Mouse (Mus musculus) adipocyte (in vitro differentiated cells): Measurements from ENCODE around the gene Rnf187.
"Not testable (repeated sequence)": the region's sequence is repeated elsewhere in the genome, so short reads cannot be mapped to it uniquely, and the experiment has no call there.

Experiments
- DNase-seq: peaks from one replicate; pipeline ENCODE4 v3.0.0-alpha.2; 2016; ENCODE audit warnings: low spot score

Rnf187 gene

DNA sequence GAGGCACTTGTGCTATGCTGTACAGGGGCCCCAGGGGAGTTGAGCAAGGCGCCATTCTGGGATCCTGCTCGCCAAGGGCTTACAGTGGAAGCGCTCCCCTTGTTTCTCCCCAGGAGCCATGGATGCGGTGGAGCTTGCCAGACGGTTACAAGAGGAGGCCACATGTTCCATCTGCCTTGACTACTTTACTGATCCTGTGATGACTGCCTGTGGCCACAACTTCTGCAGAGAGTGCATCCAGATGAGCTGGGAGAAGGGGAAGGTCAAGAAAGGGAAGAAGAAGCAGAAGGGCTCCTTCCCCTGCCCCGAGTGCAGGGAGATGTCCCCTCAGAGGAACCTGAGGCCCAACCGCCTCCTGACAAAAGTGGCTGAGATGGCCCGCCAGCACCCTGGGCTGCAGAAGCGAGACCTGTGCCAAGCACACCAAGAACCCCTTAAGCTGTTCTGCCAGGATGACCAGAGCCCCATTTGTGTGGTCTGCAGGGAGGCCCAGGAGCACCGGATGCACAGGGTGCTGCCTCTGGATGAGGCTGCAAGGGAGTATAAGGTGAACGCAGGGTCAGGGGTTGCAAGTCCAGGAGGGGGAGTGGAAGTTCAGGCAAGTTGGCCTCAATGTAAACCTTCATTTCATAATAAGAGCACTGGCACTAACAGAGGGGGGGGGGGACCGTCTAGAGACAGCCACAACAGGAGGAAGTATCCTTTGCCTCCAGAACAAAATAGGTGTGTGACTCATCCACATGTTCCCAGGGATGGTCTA is 26.5 kb upstream of the Rnf187 start:
- DNase-seq: no peak

DNA sequence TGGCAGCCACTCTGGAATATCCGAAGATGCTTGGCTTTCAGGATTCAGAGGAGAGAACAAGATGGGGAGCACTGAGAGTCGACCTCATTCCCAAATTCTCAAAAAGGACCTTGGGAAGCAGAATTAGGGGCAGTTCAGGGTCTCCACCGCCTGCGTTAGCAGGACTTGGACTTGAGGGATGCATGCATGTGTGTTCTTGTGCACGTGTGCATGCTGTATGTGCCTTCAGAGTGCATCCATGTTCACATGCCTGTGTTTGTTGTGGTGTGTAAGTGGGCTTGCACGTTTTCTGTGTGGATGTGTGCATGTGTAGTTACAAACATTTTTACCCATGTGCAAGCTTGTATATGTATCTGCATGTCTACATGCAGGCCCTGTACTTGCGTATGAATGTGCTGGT is 25.5 kb upstream of the Rnf187 start:
- DNase-seq: no peak

DNA sequence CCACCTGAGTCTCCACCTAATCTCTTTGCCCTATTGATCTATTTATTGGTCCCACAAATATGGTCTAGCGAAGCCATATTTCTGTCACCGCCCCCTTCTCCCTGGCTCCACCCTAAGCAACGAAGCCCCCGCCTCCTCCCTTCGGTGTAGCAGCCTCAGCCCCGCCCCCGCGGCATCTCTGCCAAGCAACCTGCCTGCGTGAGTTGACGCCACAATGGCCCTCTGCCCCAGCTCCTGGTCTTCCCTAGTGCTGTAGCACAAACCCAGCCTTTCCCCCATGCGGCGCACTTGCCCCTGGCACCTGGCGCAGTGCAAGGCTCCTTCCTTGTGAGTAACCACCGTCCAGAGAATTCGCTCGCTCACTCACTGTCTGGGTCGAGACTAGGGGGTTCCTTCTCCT is 24.8 kb upstream of the Rnf187 start:
- no peak for DNase-seq

DNA sequence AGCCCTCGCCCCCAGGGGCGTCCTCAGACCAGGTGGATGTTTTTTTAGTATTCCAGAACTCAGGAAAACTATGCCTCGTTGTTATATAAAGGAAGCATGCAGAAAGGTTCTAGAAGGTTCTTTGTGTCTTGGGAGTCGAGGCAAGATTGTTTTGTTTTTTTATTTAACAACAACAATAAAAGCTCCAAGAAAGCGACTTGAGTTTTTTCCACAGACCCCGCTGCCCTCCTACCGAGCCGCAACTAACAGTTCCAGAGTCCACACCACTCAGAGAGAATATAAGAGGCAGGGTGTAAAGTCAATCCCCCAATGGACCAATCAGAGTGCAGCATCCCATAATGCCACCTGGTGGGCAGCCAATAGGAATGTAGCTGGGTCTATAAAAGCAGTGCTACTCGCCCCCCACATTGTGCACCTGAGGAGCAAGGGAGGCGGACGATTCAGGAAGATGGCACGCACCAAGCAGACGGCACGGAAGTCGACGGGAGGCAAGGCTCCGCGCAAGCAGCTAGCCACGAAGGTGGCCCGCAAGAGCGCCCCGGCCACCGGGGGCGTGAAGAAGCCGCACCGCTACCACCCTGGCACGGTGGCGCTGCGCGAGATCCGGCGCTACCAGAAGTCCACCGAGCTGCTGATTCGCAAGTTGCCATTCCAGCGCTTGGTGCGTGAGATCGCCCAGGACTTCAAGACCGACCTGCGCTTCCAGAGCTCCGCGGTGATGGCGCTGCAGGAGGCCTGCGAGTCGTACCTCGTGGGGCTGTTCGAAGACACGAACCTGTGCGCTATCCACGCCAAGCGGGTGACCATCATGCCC is 22.9 kb upstream of the Rnf187 start:
- DNase-seq: no peak

DNA sequence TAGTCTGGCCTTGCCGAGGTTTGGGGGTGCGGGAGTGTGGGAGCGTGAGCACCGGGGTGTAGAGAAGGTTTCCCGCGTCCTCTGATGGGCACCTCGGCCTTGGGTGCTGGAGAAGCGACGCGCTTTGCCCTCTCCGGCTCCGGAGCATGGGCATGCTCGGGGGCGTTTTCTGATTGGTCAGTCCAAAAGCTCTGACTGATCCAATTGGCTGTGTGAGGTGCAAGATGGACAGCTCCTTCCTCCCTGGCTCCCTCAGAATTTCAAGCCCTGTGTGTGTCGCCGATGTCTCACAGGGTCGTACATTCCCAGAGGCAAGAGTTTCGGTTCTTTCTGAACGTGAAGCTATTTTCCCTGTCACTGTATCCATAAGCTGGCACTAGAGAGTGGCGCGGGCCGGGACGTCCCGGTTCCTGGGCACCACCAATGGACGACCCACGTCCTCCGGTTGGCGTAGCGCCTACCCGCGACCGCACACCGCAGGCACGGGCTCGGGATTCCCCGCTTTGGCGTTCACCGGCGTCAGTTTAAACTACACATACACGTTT is 21.3 kb upstream of the Rnf187 start:
- DNase-seq: peak; percentile 81

DNA sequence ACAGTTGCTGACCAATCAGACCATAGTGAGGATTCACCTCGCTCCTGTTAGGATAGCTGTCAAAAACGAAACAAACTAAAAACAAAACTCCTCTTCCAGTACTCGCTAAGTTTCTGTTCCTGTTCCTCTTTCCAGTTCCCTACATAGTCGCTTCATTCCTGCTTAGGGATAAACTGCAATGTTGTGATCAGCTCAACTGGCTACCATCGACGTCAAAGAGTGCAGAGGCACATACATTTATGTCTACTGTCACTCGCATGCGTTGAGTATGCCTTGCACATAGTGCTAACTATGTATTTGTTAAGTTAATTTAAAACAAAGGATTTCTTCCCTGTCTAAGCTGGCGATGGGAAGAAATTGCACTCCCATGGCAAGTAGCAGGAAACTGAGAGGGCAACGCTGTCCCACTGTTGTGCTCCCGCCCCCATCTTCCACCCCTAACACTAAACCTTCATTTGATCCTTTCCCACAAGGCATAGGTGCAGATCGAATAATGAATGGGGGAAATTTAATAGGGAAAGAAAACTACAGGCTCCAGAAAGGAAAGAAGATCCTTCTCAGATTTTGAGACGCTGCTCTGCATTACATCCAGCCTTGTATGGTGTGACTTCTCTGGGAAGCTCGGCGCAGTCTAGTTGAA is 20.6 kb upstream of the Rnf187 start:
- no peak for DNase-seq

DNA sequence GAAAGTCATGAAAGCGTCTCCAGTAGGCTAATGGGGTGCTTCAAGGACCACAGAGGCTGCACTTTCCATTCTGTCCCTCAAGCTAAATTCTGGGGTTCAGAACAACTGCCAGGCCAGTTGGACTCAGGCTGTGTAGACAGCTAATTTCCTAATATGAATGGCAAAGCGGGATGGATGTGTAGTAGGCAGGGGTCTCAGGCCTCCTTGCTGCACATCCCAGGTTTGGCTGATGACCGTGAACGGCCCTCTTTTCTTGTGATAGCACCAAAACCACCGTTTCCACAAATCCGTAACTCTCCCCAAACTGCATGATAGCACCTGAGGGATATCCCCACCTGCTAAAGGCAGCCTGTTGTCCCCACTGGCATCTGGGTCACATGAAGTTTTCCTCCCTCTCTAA is 19.8 kb upstream of the Rnf187 start:
- DNase-seq: no peak

DNA sequence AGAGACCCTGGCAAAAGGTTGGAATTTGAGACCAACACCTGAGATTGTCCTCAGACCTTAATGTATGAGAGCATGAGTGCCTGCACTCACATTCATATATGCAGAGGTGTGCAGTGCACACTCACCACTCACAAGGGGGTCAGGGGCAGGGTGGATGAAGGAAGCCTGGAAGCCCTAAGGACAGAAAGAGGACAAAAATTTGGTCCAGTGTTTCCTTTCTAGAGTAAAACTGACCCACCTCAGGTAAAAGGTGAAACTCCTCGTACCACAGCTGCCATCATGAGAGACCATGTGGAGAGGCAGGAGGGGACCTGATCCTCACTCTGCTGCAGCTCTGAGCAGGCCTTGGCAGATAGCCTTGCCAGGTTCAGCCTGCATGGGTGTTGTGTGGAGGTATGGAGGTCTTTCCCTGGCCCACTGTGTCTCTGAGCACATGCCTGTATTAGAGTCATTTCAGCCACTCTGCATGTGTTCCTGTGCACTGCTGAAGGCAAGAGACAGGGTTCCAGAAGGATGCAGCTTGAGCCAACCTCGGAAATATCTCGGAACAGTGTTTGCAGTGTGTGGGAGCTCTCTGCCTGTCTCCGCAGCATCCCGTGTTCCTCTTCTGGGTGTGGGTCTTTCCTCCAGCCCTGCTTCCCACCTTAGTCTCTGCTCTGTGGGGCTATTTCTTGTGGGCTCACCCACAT is 18.7 kb upstream of the Rnf187 start:
- no peak for DNase-seq

DNA sequence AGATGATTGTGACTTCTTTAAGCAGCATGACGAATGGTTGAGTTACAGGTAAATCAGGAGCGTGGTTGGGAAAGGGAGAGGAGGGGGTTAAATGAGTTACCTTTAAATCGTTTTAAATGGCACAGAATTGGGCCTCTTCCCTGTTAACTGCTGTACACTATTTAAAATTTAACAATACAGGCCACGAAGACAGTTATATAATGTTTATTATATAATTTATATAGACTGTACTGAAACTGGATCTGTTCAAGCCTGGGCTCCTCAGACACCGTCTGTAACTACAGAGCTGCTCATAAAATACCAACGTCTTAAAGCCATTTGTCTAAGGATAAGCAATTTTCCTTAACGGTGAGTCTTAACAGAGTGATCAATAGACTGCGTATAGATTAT is 17.1 kb upstream of the Rnf187 start:
- no peak for DNase-seq

DNA sequence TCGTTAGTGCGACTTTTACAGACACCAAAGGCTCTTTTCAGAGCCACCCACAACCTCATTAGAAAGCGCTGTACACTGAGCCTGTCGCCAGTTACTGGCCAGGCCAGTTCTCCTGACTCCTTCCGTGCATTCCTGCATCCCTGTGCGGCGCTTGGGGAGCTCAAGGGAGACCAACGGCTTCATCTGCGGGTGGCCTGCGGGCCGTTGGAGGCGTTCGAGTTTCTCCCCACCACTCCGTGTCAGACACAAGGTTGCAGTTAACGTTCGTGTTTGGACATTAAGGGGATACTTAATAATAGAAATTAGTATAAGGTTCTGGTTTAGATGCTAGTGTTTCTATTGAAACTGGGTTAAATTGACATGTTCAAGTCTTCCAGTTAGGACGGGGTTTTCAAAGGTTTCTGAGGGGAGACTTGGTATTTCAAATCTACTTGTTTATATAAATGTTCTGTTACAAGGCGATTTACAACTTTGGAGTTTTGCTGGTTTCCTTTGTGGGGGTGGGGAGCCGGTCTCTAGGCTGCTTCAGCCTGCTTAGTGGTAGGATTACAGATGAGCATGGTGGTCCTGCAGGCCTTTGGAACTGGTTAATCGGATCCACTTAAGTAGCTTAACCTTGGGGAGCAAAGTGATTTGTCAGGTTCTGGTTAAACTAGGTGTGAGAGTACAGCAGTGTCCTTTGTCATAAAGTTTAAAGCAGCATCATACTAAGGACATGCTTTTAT is 16.6 kb upstream of the Rnf187 start:
- no peak for DNase-seq

DNA sequence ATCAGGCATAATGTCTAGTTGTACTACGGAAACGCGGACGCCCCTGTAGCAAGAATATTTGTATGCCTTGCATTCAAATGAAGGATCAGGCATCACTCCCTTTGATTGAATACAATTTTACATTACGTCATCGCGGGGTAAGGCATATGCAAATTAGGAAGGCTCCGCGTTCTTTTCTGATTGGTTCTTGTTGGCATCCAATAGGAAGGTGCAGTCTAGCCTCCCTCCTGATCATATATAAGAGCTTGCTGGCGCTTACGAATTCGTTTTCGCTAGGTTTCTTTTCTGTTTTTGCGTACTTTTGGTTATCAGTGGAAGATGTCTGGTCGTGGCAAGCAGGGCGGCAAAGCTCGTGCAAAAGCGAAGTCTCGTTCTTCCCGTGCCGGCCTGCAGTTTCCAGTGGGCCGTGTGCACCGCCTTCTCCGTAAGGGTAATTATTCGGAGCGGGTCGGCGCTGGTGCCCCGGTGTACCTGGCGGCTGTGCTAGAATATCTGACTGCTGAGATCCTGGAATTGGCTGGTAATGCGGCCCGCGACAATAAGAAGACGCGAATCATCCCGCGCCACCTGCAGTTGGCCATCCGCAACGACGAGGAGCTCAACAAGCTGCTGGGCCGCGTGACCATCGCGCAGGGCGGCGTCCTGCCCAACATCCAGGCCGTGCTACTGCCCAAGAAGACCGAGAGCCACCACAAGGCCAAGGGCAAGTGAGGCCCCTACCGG is 15.9 kb upstream of the Rnf187 start, which contains the start of the genes Hist3h2a and Trim17:
Hist3h2a (plus strand) TSS at position 266 of the 723 bp plus-strand sequence.
Trim17 (plus strand) TSS at position 266 of the 723 bp plus-strand sequence.
- peak; percentile 83 for DNase-seq

DNA sequence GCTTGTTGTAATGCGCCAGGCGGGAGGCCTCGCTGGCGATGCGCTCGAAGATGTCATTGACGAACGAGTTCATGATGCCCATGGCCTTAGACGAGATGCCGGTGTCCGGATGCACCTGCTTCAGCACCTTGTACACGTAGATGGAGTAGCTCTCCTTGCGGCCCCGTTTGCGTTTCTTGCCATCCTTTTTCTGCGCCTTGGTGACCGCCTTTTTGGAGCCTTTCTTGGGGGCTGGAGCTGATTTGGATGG is 15.4 kb upstream of the Rnf187 start:
- DNase-seq: not testable (repeated sequence)

DNA sequence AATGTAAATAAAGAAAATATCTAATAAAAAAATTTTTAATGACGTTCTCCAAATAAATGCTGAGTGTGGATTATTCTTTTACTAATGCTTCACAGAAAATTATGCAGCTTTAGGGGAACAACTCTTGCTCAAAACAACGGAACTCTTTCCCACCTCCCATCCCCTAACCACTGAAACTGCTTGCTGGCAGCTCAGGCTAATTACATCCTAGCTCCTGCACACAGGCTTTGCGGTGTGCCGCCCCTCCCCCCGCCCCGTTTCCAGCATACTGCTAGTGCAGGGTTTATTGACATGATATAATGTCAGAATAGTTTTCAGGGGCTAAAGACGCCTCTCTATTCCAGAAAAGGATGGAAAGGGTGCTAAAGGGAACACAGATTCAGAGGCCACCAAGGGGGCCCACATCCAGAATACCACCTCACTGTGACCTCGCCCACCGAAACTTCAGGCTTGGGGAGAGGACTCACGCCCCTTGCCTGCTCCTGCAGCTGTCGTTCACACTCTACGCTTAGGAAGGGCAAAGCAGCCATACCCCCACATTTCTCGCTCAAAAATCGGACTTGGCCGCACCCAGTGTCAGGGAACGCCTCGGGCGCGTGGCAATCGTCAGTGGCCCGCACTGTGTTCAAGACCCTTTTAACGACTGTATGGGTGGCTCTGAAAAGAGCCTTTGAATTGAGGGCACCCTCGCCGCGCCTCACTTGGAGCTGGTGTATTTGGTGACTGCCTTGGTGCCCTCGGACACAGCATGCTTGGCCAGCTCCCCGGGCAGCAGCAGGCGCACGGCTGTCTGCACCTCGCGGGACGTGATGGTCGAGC is 14.8 kb upstream of the Rnf187 start:
- no peak for DNase-seq

DNA sequence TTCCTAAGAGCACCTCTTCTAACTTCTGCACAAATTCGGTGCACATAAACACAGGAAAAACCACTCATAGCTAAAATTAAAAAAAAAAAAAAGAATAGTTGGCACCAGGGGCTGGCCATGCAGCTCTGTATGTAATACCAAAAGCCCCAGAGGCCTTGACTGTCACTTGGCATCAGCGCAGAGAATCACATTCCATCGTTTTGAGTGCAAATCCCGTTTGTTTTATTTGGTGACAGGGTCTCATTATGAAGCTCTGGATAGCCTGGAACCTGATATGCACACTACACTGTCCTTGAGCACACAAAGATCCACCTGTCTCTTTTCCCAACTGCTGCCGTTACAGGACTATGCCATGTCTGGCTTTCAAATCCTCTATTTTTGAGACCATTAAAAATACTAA is 12.5 kb upstream of the Rnf187 start:
- no peak for DNase-seq

DNA sequence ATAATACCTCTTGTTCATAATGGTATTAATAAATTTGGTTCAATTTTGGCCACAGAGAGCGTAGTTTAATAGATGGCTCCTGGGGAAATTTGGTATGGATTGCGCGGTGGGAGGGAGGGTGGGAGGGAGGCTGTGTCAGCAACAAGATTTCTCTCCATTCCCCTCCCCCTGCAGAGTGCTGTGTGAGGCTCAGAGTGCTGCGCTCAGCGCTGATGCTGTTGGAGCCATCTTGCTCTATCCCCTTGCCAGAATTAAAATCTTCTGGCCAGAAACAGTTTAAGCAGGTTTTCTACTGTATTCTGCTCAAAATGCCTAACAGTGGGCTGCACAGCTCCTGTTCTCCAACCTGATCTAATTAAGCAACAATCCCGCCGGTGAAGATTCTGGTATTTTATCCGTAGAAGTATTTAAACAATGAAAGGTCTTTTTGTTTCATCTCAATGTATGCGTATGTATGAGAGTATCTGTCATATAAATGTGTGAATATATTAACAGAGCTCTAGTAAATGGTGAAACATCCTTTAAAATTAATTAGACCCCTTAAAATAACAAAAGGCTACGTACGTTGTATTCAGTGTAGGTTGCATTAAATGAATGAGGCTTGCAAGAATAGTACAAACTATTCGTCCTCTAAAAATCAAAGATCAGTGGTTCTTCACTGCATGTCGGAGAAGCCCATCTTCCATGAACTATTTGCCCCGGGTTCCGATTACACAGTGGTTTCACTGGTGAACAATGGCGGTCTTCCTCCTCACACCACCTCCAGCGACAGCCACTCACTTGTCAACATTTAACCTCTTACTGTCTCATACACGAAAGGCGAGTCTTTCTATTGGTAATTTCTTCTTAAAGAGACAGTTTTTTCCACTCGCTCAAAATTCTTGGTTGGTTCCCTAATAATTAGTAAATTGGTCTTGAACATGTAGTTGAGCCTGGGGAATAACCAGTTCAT is 11.0 kb upstream of the Rnf187 start:
- no peak for DNase-seq

DNA sequence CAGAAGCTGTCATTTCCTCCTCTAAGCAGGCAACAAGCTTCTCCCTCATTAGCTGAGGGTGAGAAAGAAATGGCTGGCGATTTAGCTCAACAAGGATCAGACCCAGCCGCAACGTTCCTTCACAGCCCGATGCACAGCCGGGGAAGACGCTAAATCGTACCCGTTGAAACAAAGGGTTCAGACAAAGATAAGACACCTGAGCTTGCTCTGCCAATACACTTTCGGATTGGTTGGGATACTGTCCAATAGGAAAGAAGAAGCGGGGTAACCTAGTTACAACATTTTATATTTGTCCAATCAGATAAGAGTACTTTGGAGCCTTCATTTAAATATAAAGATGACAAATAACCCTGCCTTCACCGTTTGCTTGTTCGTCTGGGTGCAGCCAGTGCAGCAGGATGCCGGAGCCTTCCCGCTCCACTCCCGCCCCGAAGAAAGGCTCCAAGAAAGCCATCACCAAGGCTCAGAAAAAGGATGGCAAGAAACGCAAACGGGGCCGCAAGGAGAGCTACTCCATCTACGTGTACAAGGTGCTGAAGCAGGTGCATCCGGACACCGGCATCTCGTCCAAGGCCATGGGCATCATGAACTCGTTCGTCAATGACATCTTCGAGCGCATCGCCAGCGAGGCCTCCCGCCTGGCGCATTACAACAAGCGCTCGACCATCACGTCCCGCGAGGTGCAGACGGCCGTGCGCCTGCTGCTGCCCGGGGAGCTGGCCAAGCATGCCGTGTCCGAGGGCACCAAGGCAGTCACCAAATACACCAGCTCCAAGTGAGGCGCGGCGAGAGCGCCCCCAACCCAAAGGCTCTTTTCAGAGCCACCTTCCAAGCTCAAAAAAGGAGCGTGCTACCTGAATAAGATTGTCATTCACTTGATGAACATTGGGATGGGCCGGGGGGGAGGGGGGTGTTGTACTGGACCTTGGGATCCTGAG is 10.1 kb upstream of the Rnf187 start, which contains the start of gene Hist3h2ba:
Hist3h2ba (plus strand) TSS at position 379 of the 938 bp plus-strand sequence.
- DNase-seq: no peak

DNA sequence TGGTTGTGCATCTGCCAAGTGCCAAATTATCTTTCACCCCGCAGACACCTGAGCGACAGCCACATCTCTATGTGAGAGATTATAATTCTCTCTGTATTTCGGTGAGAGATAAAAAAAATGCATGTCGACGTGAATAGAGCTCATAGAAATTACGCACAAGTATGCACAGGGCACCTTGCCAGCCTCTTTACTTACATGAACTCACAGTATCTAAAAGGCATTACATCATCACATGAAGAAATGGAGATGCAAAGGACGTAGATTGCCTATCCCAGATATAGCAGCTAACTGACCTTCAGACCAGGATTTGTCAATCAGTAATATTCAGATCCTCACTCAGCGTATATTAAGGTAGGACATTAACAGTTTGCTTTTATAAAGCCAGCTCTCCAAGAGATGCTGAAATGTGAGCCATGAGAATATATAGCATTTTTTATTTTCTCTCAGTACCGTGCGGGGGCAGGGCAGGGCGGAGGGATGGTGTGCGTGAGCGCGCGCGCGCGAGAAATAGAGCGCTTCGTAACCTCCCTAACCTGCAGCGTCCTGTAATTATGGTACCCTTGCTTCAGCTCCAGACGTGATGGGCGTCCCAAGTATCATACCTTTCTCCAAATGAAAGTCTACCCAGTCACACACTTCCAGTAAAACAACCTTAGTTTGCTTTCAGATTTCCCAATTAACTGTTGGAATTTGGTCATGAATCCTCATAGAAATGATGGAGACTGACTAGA is 9.2 kb upstream of the Rnf187 start:
- DNase-seq: no peak
